Mouse (Mus musculus) large intestine, adult 2 months (tissue): ENCODE measurements around the gene Foxs1. TPM values are rescaled to one million over a fixed set of nuclear protein-coding genes. Genes with fewer than 3 reads are reported as not detected.

Source experiments
- DNase-seq: peaks from one replicate; pipeline ENCODE4 v3.0.0-alpha.2; 2012; ENCODE audit warnings: low read depth, low spot score
- WGBS: fragments of 180-500 bp; shearing (Covaris S2); methylation state at CpG from one replicate; pipeline ENCODE4 v1.1.7; 2018; 5-methylcytosine and 5-hydroxymethylcytosine counted together
- polyA plus RNA-seq: library from polyadenylated mRNA; depleted of rRNA; stranded (reverse); fragments of >200 nt; gene quantifications from 2 replicates; pipeline ENCODE4 v1.2.3, GENCODE M21; 2012; rRNA removed

Gene Foxs1
- 1.9 and 2.0 TPM in 2 replicates for polyA plus RNA-seq

DNA sequence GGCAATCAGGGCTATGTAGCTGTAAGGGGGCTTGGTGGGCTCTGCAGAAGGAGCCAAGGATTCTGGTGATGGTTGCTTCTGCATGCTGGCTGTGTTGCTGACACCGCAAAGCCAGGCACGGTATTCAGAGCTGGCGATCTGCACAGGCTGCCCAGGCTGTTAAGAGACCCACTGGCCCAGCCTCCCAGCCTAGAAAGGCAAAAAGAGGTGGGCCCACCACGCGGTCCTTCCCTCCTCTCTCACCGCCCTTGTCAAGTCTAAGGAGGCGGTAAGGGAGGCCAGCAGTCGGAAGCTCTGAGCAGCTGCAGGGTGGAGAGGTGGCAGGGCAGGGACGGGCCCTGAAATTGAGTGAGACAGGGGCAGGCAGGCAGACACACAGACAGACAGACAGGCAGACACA is at the start of gene Foxs1:
Gene Foxs1 (minus strand): TSS at position 161 of the 400 bp plus-strand sequence.
- DNase-seq, result no peak
- WGBS, result 20% methylated on average over 9 of the region's 9 CpGs

DNA sequence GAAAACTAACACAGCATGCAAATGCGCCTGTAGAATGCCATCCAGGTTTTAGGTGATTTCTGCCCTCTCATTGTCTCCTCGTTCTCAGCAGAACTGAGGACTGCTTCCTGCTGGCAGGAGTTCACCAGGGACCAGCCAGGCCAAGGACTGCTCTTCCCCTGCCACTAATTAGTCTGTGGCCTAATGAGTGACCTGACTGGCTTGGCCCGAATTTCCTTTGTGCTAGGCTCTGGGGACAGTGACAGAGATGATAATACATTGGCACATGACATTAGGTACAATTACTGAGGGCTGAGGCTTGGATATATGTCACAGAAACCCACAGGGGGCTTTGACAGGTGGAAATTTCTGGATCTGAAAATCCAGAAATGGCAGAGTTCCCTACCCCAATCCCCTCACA is 44.0 kb upstream of the Foxs1 start:
- no peak for DNase-seq
- WGBS, result 50% methylated on average over 3 of the region's 3 CpGs

DNA sequence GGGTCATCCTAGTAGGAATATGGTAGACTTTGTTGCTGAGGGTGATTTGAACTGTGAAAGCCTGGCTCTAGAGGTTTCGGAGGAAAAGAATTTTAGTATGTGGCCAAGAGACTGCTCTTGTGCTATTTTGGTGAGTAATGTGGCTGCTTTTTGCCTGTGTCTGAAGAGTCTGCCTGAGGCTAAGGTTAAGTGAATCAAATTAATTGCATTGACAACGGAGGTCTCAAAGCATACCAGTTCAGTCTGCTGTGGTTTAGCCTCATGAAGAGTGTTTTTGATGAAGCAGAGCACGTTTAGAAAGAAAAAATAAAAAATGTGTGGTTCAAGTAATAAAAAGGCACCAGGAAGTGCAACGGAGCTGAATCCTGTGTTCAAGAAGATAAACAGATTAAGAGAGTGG is 32.5 kb upstream of the Foxs1 start:
- DNase-seq, result no peak
- WGBS, result 48% methylated on average over 4 of the region's 4 CpGs

DNA sequence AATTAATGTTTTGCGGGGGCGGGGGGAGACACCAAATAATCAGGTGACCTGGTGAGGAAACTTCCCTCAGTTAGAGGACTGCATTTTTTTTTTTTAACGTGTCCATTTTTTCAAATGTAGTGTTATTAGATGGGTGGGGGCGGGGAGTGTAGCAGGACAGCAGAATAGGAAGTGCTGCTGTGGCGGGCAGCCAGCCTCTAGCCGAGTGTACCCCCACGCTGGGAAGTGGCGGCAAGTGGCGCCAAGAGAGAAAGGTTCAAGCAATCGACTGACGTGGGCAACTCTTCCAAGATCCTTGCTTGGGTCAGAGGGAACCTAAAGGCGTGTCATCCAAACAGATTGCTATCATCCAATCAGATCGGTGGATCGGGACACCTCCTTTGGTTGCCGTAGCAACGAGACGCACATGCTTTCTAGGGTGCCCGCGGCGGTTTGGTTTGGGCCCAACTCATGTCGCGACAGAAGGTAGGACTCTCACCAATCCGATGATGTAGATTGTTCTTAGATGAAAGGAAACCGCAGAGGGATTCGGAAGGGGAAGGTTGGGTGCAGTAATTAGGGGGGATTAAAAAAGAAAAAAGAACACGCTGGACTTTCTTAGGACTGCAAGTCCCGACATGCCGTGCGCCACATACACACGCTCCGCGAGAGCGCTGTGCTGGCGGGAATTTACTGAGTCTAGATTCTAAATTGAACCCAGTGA is 29.2 kb upstream of the Foxs1 start, which contains the start of gene Ttll9:
Gene Ttll9 (plus strand): TSS at position 395 of the 703 bp plus-strand sequence.
- peak; percentile 10 for DNase-seq
- 3% methylated on average over 34 of the region's 34 CpGs for WGBS

DNA sequence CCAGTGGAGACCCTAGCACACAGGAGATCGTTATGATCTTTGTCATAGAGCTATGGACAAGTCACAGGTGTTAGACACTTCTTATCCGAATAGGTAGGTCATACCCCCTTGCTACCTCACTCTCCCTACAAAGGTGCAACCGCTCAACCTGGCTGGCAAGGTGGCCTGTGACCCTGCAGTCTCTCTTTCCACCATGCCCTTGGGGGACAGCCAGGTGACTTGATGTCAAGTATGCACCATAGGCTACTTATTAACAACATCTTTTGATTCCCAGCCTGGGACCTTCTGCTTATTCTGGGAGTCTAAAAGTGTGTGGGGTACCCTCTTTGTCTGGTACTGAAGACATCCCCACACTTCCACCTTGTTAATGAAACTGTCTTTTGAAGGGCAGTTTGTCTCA is 25.1 kb upstream of the Foxs1 start:
- no peak for DNase-seq
- WGBS, result 66% methylated on average over 3 of the region's 3 CpGs

DNA sequence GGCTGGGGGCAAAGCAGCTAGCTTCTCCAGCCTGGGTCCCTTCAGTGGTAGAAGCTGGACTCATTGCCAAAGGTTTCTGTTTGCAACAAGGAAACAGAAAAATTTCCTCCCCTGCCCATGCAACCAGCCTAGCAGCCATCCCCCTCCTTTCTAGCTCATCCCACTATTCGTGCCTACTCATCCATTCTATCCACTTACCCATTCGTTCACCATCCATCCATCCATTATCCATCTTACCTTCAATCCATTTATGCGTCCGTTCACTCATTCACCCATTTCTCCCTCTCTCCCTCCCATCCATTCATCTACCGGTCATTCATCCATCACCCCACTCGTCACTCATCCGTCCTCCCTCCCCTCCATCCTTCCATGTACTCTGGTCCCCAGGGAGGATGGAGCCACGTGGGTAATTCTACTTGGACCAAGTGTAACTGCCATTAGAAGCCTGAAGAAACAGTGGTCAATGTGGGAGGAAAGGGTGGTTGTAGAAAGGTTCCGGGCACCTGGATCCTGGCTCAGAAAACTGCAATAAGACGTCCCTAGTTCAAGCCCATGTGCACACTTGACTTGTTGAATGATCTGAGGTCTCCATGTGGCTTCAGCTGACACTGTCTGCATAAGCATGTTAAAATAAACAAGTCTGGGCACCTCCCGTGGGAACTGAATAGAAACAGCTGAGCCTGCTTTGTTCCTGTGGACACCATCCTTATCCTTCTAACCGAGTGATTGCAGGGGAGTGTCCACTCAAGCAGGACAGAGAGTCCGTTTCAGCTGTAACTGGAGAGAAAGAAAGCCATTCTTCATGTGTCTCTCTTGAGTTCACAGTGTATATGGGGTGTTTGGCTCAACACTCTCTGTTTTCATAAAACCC is 19.1 kb upstream of the Foxs1 start:
- no peak for DNase-seq
- 19% methylated on average over 13 of the region's 13 CpGs for WGBS

DNA sequence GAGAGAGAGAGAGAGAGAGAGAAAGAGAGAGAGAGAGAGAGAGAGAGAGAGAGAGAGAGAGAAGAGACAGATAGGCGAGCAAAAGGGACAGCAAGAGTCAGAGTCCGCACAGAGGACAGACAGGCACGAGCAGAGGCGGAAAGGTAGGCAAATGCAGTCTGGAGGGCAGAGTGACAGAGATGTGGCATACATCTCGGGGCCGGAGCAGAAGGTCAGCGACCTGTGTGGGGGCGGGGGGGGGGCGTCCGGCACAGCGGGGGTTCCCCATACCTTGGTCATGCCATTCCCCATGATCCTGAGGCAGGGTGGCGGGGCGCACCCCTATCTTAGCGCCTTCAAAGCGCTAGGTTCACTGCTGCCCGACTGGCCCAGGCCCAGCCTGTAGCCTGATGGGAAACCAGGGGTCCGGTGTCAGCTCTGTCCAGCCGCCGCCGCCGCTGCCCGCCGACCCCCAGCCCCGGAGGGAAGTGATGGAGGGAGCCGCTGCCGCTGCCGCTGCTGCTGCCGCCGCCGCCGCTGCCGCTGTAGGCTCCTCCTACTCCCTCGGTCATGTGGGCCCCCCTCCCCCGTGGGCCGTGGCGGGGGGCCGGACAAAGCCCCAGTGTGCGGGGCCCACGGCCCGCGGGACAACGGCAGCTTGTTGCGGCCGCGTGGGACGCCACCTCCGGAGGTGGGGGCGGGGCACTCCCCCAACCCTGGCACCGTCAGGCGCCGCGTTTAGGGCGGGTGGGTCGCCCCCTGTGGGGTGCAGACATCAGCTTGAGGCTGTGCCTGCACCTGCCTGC is 18.2 kb upstream of the Foxs1 start, which contains the start of gene Dusp15:
Gene Dusp15 (minus strand): TSS at position 634 of the 785 bp plus-strand sequence.
- no peak for DNase-seq
- 1% methylated on average over 54 of the region's 54 CpGs for WGBS

DNA sequence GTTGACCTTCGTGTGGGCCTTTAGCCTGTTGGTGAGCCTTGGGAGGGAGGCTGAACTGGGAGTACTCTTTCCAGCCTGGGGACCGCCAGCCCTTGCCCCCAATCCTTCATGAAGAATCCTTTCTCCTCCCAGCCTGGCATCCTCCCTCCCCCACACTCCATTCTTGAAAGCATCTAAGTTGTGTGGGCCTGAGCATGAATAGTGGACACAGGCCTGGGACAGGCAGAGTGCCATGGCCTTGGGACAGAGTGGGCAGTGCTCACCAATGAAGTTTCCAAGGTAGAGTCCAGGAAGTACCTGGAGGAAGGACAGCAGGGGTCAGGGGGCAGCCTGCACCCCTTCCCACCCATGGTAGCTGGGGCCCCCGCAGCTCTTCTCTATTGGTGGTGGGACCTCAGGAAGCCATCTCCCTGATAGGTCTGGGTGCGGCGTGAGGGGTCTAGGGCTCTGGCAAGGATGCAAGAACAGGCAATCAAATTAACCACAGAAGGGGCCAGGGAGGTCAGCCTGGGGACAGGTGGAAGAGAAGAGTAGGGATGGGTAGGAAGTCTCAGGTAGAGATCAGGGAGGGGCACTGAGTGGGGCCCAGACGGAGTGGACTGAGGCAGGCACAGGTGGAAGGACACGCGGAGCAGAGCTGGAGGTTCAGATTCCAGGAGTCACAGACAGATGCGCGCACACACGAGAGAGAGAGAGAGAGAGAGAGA is 17.5 kb upstream of the Foxs1 start:
- 34% methylated on average over 11 of the region's 11 CpGs for WGBS
- no peak for DNase-seq

DNA sequence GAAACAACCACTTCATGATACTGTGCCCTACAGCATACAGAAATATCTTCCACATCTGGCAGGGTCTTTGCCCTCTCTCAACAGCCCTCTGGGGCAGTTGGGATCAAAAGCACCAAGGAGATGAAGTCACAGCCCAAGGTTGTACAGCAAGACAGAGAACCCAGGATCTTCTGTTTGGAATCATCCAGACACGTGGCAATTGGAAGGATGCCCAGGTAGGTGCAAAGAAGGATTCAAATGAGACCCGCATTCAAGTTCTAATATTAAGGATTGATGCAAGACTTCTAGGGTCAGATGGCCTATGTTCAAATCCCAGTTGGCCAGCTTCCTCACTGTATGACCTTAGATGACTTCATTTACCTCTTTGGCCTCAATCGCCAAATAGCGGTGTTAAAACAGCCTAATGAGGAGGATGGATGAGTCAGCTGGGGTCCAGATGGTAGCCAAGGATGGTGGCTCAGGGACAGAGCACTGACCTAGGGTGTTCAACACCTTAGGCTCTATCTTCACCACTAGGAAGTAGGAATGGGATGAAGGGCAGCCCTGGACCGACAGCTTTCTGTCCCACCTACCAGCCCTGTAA is 15.5 kb upstream of the Foxs1 start:
- DNase-seq, result no peak
- WGBS, result 81% methylated on average over 5 of the region's 5 CpGs

DNA sequence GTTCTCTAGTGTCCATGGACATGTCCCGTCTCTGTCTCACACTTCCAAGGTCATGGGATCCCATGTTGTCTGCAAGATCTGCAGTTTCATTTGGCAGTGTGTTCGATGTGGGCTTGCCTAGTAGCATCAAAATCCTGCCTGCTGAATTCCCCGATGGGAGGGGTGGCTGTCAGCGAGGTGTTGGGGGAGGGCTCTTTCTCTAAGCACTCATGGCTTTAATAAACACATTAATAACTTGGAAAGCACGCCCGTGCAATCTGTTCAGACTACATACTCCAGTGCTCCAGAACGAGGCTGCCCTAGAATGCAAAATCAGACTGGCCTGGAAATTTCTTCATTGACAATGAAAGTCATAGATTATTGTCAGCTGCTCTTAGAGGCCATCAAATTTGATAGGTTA is 14.1 kb upstream of the Foxs1 start:
- 48% methylated on average over 7 of the region's 7 CpGs for WGBS
- no peak for DNase-seq

DNA sequence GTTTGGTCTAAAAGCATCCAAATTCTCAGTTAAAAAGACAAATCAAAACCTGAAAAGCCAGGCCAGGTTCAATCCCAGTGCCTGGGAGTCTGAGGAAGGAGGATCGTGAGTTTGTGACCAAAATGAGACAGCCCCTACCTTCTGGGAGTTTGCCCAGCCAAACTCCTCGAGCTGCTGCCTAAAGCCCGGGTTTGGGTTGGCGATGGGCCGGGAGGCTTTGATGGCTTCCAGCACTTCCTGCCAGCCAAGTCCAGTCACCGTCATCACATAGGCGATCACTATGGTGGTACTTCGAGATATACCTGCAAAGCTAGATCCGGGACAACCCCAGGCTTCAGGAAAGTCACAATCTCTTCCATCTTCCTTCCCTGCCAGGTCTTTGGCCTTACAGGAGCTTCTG is 11.0 kb upstream of the Foxs1 start:
- no peak for DNase-seq
- 60% methylated on average over 9 of the region's 9 CpGs for WGBS

DNA sequence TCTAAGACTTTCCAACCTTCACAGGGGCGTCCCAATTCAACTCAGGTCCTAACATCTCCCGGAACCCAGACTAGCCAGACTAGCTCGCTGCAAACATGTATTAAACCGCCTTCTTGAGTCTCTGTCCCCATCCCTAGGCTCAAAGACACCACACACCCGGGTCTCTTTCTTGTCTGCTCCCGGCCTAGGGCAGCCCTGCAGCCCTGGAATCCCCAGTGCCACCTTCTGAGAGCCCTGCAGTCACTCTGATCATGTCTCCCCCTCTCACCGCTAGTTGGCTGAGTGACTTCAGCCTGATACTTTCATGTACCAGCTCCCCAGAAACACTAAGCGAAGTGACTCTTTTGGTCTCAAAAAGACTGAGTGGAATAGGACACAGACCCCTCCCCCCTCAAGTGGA is 10.6 kb upstream of the Foxs1 start:
- 10% methylated on average over 8 of the region's 8 CpGs for WGBS
- DNase-seq, result no peak

DNA sequence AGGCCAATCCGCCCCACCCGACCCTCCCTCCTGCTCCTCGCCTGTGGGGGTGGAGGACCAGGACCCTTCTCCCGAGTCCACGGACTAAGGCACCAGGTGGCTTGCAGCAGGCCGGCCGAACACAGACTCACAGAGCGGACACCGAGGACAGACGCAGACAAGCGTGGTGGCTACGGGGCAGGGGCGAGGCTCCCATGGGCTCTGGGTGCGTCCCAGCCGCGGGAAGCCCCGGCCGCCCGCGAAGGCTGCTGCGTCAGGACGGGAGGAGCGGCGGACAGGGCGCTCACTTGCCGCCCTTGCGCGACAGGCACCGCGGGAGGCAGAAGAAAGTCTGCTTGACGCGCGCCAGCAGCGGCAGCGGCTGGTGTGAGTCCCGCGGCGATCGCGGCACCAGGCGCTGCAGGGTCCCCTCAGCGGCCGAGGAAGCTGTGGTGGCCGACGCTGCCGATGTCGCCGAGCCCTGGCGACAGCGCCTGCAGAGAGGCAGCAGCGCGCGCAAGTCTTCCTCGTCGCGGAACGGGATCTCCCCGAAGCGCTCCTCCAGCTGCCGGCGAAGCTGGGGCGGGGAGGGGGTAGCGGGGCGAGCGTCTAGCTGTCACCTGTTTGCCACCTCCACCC is 10.0 kb upstream of the Foxs1 start:
- 2% methylated on average over 65 of the region's 65 CpGs for WGBS
- no peak for DNase-seq

DNA sequence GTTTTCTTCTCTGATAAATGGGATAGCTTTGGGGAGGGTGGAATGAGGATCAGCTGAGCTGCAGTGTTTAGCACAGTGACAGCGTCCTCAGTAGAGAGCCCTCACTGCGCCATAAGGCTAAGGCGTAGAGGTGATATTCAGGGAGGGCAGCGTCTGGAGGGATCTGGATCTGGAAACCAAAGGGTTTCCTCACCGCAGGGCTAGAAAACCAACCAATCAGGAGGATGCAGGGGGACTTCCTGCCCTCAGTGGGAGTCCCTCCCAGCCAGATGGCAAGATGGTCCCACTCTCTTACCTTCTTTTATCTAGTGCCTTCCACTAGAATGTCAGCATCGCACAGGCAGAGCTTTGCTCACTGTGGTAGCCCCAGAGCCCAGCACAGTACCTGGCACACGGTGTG is 8.8 kb upstream of the Foxs1 start:
- 40% methylated on average over 7 of the region's 7 CpGs for WGBS
- no peak for DNase-seq

DNA sequence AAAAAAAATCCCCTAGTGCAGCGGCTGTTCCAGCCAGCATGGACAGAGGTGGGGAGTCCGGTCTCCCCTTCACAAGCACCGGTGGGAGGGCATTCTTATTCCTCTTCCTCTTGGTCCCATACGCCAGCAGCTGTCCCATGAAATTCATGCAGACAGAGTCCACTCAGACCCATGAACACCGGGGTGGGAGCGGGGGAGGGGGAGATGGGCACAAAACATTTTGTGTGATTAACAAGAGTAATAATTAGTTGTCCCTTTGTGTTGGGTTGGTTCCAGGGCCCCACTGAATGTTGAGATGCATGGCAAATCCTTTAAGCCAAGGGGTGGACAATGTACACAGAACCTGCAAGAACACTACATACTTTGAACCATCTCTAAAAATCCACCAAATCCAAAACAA is 8.1 kb upstream of the Foxs1 start:
- WGBS, result 76% methylated on average over 6 of the region's 6 CpGs
- no peak for DNase-seq

DNA sequence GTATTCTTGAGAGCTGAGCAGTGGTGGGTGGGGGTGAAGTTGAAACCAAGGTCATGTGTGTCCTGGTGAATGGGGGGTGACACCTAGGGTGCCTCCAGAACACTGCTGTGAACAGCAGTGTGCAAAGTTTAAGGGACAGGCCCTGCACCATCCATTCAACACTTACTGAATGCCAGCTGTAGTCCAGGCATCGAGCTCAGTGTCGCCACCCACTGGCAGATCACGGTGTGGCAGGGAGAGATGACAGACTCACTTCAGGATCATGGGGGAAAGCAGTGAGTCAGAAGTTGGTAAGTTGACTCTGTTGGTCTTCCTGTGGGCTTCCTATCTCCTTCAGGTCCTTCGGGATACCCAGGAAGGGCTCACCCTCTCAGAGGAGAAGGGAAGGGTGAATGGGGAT is 6.8 kb upstream of the Foxs1 start:
- WGBS, result 14% methylated on average over 4 of the region's 4 CpGs
- no peak for DNase-seq

DNA sequence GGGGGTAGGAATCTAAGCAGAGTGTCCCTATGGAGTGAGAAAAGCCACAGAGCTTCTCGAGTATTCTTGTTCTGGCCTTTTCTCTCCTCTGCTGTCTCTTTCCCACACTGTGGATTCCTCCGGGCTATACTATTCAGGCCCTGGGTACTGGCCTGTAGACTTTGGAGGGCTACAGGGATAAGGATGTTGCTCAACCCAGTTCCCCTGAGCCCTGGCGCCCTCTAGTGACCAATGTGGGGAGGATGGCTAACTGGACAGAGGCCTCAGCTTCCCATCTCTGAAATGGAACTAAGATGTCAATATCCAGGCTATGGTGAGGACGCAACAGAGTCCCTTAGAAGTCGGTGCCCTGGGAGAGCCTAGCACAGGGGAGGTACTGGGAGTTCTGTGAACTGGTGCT is 606 bp upstream of the Foxs1 start:
- 28% methylated on average over 5 of the region's 5 CpGs for WGBS
- DNase-seq, result no peak

DNA sequence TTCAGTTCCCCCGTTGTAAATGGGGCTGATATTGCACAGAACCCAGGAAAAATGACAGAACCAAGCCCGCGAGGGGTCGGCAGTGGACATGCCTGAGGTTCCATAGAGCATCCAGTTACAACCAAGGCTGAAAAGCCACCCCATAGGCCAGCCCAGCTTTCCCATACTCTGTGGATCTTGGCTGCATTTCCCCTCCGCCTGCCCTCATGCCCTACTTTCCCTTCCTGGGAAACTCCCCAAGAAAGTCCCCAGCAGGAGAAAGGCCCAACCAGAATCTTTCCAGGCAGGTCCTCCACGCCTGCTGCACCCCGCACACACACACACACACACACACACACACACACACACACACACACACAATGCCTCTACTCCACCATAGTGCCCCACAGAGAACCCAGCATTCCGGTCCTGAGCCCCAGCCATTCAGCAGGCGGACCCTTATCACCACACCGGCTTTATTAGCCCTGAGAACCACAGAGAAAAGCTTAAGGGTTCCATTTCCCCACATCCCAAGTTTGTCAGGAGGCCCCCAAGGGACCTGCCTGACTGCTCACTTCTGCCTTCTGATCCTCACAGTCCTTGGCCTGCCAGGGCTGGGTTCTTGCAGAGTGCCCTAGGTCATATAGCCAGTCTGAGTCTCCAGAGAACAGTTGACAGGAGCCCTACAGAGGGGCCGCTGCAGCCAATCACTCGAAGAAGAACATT is 1.4 kb downstream of the Foxs1 start:
- whole genome bisulfite sequencing, result 53% methylated on average over 12 of the region's 12 CpGs

More for the DNA sequence above, 1.4 kb downstream of the Foxs1 start:
- DNase-seq, result no peak
